Mouse (Mus musculus): ENCODE results near the gene Npy. TPM values are rescaled to one million over a fixed set of nuclear protein-coding genes. Genes with fewer than 3 reads are reported as not detected.
A peak's percentile ranks its signal among the peaks of the same experiment; 100 is the strongest.

Npy gene
- not detected for total RNA-seq (2021)
- long read RNA-seq, experiment 1 = 0 reads
- long read RNA-seq, experiment 2 = 0 reads

GRCm38 (mm10) chr6:49821961-49822870 is at the start of gene Npy:
Npy (plus strand) TSS chr6:49822710.
- DNase-seq = peak in 1 of 2 experiments; percentile 8

DNA sequence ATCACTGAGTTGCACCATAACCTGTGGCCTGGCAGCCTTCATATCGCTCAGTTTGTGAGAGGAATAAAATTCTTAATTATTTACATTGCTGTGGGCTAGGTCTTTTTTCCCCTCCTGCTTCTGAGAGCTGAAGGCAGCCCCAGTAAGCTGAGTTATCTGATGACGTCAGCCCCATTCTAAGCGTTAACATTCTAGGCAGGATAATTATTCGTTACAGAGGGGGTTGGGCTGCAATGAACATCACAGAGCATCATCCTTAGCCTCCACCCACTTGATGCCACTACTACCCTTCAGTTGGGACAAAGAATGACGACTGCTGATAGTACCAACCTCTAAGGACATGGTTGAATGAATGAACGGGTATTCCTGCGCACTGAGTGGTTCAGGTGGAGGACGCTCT is 47.5 kb upstream of the Npy start:
- DNase-seq = no peak

- DNase-seq = no peak
Observed at GRCm38 (mm10) chr6:49778109-49778508, 44.4 kb upstream of the Npy start.

DNA sequence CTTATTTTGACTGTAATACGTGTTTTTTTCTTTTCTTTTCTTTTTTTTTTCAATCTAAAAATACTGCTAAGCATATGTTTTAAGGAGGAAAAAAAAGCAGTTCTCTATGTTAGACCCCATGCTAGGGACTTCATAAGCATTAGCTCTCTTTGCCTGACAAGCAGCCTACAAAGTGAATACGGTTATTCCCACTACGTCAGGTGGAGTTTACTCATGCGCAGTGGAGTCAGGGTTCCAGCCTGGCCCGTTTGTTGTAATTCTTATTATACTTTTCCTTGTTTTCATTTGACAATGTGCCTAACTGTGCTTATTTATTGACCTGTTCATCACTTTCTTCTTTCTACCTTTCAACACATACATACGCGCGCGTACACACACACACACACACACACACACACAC is 43.8 kb upstream of the Npy start:
- no peak for DNase-seq

DNA sequence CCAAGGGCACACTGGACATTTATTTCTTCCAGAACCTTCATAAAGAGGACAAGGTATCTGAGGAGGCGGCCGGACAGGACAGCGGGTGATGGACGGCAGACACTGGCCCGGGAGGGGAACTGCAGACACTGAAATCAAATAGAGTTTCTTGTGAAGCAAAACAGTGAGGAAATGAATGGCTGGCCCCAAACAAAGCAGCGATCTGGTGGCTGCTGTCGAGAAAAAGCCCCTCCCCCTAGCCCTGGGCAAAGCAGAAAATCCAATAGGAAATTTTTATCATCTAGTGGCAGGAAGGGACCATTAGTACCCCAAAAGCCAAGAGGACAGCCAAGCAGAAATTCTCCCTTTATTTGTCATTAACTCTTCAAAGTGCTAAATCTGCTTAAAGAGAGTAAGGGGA is 42.9 kb upstream of the Npy start:
- no peak for DNase-seq

DNA sequence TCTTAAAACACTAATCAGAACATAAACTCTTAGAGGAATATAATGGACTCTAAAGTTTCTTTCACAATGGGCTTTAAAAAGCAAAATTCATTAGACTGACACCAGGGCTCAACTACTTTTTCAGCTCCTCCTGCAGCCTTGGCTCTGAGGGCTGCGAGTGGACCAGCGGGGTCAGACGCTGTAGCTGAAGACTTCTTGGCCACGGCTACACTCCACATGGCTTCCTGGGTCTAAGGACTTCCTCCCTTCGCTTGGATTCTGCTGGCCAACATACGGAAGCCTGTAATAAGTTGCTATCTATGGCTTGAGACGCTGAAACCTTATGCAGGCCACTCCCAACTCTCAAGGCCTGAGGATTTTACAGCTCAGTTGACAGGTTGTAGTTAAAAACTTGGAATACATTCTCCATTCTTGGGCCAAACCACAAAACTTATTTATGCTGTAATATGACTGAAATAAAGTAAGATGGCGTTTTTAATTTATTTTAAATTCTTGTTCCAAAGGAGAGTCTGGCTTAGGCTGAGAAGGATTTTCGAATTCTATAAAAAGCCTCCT is 41.6 kb upstream of the Npy start:
- no peak for DNase-seq

DNA sequence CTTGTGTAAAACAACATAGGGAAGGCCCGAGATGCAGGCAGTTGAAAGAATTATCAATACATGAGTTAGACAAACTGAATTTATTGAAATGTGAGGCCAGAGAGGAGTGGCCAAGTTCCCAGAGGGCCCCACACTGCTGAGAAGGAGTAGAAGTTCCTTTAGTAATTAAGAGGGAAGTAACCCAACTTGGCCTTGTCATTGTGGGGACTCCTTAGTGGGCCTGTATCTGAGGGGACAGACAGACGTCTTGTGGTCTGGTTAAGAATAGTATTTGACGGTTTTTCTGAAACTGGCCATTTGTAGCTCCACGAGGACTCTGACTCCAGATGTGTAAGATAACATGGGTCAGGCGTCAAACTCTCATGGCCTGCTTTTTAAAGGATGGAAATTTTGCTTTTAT is 40.7 kb upstream of the Npy start:
- DNase-seq = no peak

GRCm38 (mm10) chr6:49782679-49783078 is 39.8 kb upstream of the Npy start:
- no peak for DNase-seq

GRCm38 (mm10) chr6:49792524-49792923 is 30.0 kb upstream of the Npy start:
- DNase-seq = no peak

DNA sequence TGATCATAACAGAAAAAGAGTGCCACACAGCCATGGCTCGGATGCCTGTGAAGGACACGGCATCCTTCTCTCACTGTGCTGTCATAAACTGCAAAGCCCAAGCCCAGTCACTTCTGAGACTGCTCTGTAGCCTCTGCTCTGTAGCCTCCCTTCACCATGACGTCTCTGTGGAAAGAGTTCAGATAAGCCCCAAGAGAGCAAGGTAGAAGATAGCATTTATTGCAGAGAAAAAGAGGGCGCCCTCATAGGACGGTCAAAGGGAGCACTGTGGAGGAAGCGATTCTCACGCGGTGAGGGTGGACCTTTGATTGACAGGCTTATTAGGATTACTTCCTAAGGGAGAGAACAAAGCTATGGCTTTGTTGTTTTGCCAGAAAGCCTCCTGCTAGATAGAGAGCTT is 18.4 kb upstream of the Npy start:
- no peak for DNase-seq

- no peak for DNase-seq
Observed at GRCm38 (mm10) chr6:49808076-49808475, 14.4 kb upstream of the Npy start.

GRCm38 (mm10) chr6:49817183-49817582 is 5.3 kb upstream of the Npy start:
- DNase-seq = no peak

- DNase-seq = no peak
Observed at GRCm38 (mm10) chr6:49817625-49818024, 4.9 kb upstream of the Npy start.

GRCm38 (mm10) chr6:49822871-49823230 is 341 bp downstream of the Npy start:
- DNase-seq = no peak

- DNase-seq = no peak
Observed at GRCm38 (mm10) chr6:49823371-49823770, 861 bp downstream of the Npy start.

GRCm38 (mm10) chr6:49823821-49824220 is 1.3 kb downstream of the Npy start:
- DNase-seq = no peak

- DNase-seq = no peak
Observed at GRCm38 (mm10) chr6:49831579-49831978, 9.1 kb downstream of the Npy start.

DNA sequence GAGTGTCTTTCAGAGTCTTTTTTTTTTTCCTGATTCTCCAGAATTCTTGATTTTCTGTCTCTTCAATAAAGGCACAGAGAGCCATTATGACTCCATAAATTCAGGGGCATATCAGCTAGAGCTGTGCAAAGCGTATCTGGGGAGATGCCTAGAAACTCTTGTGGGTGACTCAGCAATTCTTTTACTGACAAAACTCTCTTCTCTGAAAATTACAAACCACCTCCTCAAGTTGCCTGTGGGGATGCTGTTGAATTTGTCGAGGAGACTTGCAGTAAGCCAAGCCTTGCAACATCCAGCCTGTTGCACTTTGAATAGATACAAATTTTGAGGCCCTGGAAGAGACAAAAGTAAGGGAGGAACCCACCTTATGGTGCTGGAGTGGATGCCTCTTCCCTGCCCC is 34.3 kb downstream of the Npy start:
- DNase-seq = no peak

GRCm38 (mm10) chr6:49867571-49867970 is 45.1 kb downstream of the Npy start:
- DNase-seq = no peak

DNA sequence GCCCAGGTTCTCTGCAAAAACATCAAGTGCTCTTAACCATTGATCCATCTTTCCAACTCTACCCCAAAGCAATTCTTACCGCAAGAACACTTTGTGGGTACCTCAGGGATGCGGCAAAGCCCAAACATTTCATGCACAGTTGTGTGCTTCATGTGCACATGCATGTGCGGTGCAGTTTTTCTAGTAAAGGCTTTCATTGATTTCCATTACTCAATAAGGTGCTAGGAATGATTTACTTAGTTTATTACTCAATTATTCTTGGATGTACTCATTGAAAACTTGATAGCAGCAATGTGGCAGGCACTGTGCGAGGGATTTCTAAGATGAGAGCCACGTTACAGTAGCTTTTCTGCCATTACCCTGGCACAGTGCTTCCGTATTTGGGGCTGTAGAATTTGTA is 48.6 kb downstream of the Npy start:
- DNase-seq = no peak

GRCm38 (mm10) chr6:49873556-49873955 is 51.0 kb downstream of the Npy start:
- DNase-seq = no peak

DNA sequence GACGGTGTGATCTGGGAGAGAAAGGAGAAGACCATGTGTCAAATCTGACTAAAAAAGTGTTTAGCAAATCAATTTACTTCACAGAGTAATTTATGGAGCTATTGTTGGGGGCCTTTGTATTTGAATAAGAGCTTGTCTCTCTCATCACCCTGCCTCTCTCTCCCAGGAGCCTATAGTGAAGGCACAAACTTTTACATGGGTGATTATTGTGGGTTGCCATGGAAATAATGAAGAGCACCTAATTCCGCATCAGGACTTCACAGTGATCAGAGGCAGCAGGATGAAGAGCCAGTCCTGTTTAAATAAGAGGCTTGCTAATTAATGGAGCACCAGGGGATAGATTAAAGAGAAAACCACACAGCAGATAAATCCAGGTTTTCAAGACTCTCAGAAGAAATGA is 52.6 kb downstream of the Npy start:
- no peak for DNase-seq

- DNase-seq = no peak
Observed at GRCm38 (mm10) chr6:49875791-49876190, 53.3 kb downstream of the Npy start.
